Mouse (Mus musculus): Measurements from ENCODE around the gene Tmem86a. TPM values are rescaled to one million over a fixed set of nuclear protein-coding genes. Genes with fewer than 3 reads are reported as not detected.

Tmem86a gene
- total and polyA plus RNA-seq, 3 experiments: 0.30 to 2.0 (median 0.82) TPM

DNA sequence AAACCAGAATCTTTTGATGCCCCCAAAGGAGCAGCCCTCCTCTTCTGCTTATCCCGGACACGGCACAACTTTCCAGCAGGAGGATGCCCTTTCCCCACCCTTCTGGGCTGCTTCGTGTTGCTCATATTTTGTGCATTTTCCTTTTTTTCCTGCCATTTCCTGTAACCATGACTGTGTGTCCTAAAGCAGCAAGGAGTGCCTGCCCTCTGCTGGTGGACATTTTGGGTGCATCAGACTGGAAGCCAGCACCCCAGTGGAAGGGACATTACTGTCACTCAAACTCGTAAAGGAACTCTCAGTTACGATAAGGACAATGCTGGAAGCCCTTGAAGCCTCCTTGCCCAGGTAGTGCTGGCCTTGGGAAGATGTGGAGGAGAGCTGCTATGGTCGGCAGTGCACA is 30.9 kb downstream of the Tmem86a start (continued):
- no peak for TF ChIP-seq UBTF (IDR thresholded peaks at IDR 0.05; ENCODE audit: low read depth, low read length)
- no peak for TF ChIP-seq CHD1 (IDR thresholded peaks at IDR 0.05; ENCODE audit: low read depth, low read length)
- TF ChIP-seq ZC3H11A (IDR thresholded peaks at IDR 0.05; ENCODE audit: low read depth, low read length): peak; percentile 85
- TF ChIP-seq USF2 (conservative IDR thresholded peaks at IDR 0.05; ENCODE audit: low read depth, low read length): no peak
- TF ChIP-seq MEF2A (IDR thresholded peaks at IDR 0.05; ENCODE audit: borderline replicate concordance, low read depth, low read length): no peak
- TF ChIP-seq ZKSCAN1 (IDR thresholded peaks at IDR 0.05; ENCODE audit: borderline replicate concordance, low read depth, low read length): no peak
- TF ChIP-seq PAX5 (IDR thresholded peaks at IDR 0.05; ENCODE audit: low read length): no peak
- TF ChIP-seq ZMIZ1 (IDR thresholded peaks at IDR 0.05; ENCODE audit: low read depth, low read length): no peak
- no peak for TF ChIP-seq KAT2A (IDR thresholded peaks at IDR 0.05; ENCODE audit: insufficient replicate concordance, low read length)
- peak; percentile 12; the same call in 1 of the 2 replicates for TF ChIP-seq MAX (IDR thresholded peaks at IDR 0.05; ENCODE audit: low read length)
- TF ChIP-seq EP300 (IDR thresholded peaks at IDR 0.05; ENCODE audit: low read length): no peak
- no peak for TF ChIP-seq BHLHE40 (IDR thresholded peaks at IDR 0.05; ENCODE audit: low read depth, low read length)
- no peak for TF ChIP-seq GABPA (IDR thresholded peaks at IDR 0.05; ENCODE audit: insufficient replicate concordance, low read depth, low read length)
- TF ChIP-seq MYC (IDR thresholded peaks at IDR 0.05; ENCODE audit: low read depth, low read length): 0 out of 2 replicates have a peak, but pooled peaks have one; percentile 13

DNA sequence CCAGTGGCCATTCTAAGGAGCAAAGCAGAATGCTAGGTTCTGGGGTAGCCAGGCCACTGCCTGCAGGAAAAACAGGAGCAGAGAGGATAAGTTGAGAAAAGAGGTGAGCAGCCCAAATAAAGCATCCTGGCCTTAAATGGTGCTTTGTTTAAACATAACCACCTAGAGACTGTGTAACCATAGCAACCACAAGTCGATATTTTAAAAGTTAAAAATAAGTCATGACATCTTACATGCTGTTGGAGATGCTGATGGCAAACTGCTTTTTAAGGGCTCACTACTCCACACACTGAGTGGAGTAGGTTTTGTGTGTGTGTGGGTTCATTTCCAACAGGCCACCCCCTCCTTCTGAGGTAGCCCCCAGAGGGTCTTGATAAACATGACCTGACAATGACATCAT is 34.7 kb downstream of the Tmem86a start:
- Histone ChIP-seq H3K27me3 (replicated peaks) (no peaks in the 10 kb centered on the region), H3K9me3 (replicated peaks; ENCODE audit: low read length) (no peaks in the 10 kb centered on the region), H3K4me2 (ENCODE audit: insufficient read depth, low read depth, poor library complexity, severe bottlenecking) (no peak overlapping the region), H3K36me3 (replicated peaks in 1 of 2; ENCODE audit: control insufficient read depth in 1 of 2, insufficient read depth in 1 of 2, low read length in 1 of 2) (peaks cover 0 to 10% of the 10 kb centered on the region in 2 experiments), H3K4me1 (ENCODE audit: control insufficient read depth in 1 of 2, insufficient read depth in 2 of 2) (peaks cover 2 to 21% of the 10 kb centered on the region in 2 experiments; a peak in 3 of 4 replicates), H3K4me3 (replicated peaks in 1 of 3; ENCODE audit: low read depth in 2 of 3, low read length in 2 of 3, poor library complexity in 1 of 3) (no peak overlapping the region), H3K9ac (ENCODE audit: insufficient read depth, low read depth) (no peak overlapping the region), H3K27ac (ENCODE audit: insufficient read depth, low read depth) (no peak overlapping the region), H3K79me2 (replicated peaks; ENCODE audit: control insufficient read depth, extremely low read depth, insufficient read depth, poor library complexity, severe bottlenecking) (no peaks in the 10 kb centered on the region)
- TF ChIP-seq NELFE (IDR thresholded peaks at IDR 0.05; ENCODE audit: low read depth, low read length) (no peak), BHLHE40 (IDR thresholded peaks at IDR 0.05; ENCODE audit: low read depth, low read length) (no peak), TBP (conservative IDR thresholded peaks at IDR 0.05; ENCODE audit: low read depth, low read length) (no peak), JUN (IDR thresholded peaks at IDR 0.05; ENCODE audit: insufficient read depth, low read depth, low read length) (no peak), PAX5 (IDR thresholded peaks at IDR 0.05; ENCODE audit: low read length) (no peak), JUND (conservative IDR thresholded peaks at IDR 0.05; ENCODE audit: low read depth, low read length) (no peak), MYC (IDR thresholded peaks at IDR 0.05; ENCODE audit: low read depth, low read length) (no peak), MAZ (IDR thresholded peaks at IDR 0.05; ENCODE audit: low read depth, low read length) (no peak), ZNF384 (IDR thresholded peaks at IDR 0.05; ENCODE audit: low read depth, low read length) (no peak), MAX (IDR thresholded peaks at IDR 0.05; ENCODE audit: low read length) (no peak), CTCF (conservative IDR thresholded peaks at IDR 0.05 in 1 of 2, IDR thresholded peaks at IDR 0.05 in 1 of 2; ENCODE audit: low read depth in 2 of 2, low read length in 2 of 2) (no peak), TCF12 (IDR thresholded peaks at IDR 0.05; ENCODE audit: low read depth, low read length) (no peak), MAFK (IDR thresholded peaks at IDR 0.05; ENCODE audit: insufficient replicate concordance, low read length) (no peak), UBTF (IDR thresholded peaks at IDR 0.05; ENCODE audit: low read depth, low read length) (no peak)
- no peak for DNase-seq (ENCODE audit: extremely low read depth)
- dilution Hi-C loops (cut with MboI; ENCODE audit: extremely low pct_ligation_motif_present, extremely low pct_unique_long_range_greater_than_20kb, low sequenced_read_pairs) (no loop called here), in situ Hi-C loops (cut with MboI; ENCODE audit: low pct_ligation_motif_present, low pct_unique_long_range_greater_than_20kb, low sequenced_read_pairs) (loop anchor here (5.0 kb wide), 1 partner anchor 123 kb away; no protein-coding TSS in a partner anchor)

All from CH12.LX (cell line).